Mouse (Mus musculus): ENCODE results near the gene Emilin2. TPM values are rescaled to one million over a fixed set of nuclear protein-coding genes. Genes with fewer than 3 reads are reported as not detected.
A peak's percentile ranks its signal among the peaks of the same experiment; 100 is the strongest.

Emilin2 gene
- polyA plus RNA-seq, 2 experiments, result 17.3 to 24.1 TPM

DNA sequence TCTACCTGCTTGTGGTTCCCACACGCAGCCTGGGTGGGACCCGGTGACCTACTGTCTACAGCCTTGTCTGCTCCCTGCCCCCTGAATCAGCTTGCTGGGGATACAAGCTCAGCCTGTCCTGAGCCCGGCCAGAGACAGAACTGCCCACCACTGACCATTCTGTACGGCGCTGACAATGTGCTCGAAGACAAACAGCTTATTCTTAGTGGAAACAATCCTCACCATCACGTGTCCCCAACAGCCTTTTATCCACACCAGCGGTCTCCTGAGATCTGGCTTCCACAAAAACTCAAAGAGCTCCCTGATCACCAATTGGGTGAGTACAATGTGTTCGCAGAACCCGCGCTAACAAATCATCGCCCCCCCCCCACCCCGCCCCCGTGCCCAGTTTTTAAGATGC is 2.6 kb downstream of the Emilin2 start:
- Histone ChIP-seq H3K27ac (no peak overlapping the region), H3K4me3 (ENCODE audit: insufficient read depth in 1 of 2, low read depth in 2 of 2, low read length in 2 of 2) (no peak overlapping the region), H3K4me2 (ENCODE audit: low read depth) (peak overlapping the region; percentile 100), H3K9me3 (ENCODE audit: control insufficient read depth, low read length) (no peaks in the 10 kb centered on the region), H3K4me1 (replicated peaks; ENCODE audit: control insufficient read depth in 2 of 2, insufficient read depth in 2 of 2, low read length in 1 of 2) (peaks cover 10 to 17% of the 10 kb centered on the region in 2 experiments), H3K36me3 (replicated peaks; ENCODE audit: control insufficient read depth, insufficient read depth, low read depth) (no peaks in the 10 kb centered on the region; the same call in 1 of the 2 replicates), H3K9ac (replicated peaks) (peak overlapping the region; percentile 13; the same call in 1 of the 2 replicates), H3K27me3 (ENCODE audit: control insufficient read depth, insufficient read depth, low read length) (no peaks in the 10 kb centered on the region; the same call in 1 of the 2 replicates)
- WGBS (ENCODE audit: insufficient replicate concordance), result 59% methylated on average over 14 of the region's 14 CpGs
- TF ChIP-seq CTCF (IDR thresholded peaks at IDR 0.05; ENCODE audit: low read depth), result no peak
- no peak for TF ChIP-seq EP300 (IDR thresholded peaks at IDR 0.05; ENCODE audit: low read depth)
- ATAC-seq (ENCODE audit: insufficient read depth) (no peak), DNase-seq (ENCODE audit: low read depth in 3 of 3, low spot score in 3 of 3) (no peak)

DNA sequence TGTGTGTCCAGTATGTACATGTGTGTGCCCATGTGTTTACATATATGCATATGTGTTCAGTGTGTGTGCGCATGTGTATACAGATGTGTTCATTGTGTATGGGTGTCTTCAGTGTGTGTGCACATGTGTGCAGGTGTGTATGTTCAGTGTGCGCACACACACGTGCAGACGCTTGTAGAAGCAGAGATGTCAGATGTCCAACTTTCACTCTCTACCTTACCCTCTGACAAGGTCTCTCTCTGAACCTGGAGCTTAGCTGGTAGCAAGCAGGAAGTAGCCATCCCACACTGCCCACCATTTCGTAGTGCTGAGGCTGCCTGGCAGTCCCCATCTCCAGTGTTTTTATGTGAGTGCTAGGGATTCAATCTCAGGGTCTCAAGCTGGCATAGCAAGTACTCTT is 3.5 kb downstream of the Emilin2 start:
- TF ChIP-seq CTCF (IDR thresholded peaks at IDR 0.05; ENCODE audit: low read depth) (no peak), EP300 (IDR thresholded peaks at IDR 0.05; ENCODE audit: low read depth) (no peak)
- Histone ChIP-seq H3K9ac (replicated peaks) (no peak overlapping the region), H3K4me1 (replicated peaks; ENCODE audit: control insufficient read depth in 2 of 2, insufficient read depth in 2 of 2, low read length in 1 of 2) (peaks cover 10 to 17% of the 10 kb centered on the region in 2 experiments), H3K4me2 (ENCODE audit: low read depth) (no peak overlapping the region), H3K27ac (no peak overlapping the region), H3K4me3 (ENCODE audit: insufficient read depth in 1 of 2, low read depth in 2 of 2, low read length in 2 of 2) (no peak overlapping the region), H3K36me3 (replicated peaks; ENCODE audit: control insufficient read depth, insufficient read depth, low read depth) (no peaks in the 10 kb centered on the region; the same call in 1 of the 2 replicates), H3K27me3 (ENCODE audit: control insufficient read depth, insufficient read depth, low read length) (no peaks in the 10 kb centered on the region; the same call in 1 of the 2 replicates), H3K9me3 (ENCODE audit: control insufficient read depth, low read length) (no peaks in the 10 kb centered on the region)
- no peak for DNase-seq (ENCODE audit: low read depth in 3 of 3, low spot score in 3 of 3)
- WGBS (ENCODE audit: insufficient replicate concordance), result 89% methylated on average over 5 of the region's 5 CpGs
- no peak for ATAC-seq (ENCODE audit: insufficient read depth)

DNA sequence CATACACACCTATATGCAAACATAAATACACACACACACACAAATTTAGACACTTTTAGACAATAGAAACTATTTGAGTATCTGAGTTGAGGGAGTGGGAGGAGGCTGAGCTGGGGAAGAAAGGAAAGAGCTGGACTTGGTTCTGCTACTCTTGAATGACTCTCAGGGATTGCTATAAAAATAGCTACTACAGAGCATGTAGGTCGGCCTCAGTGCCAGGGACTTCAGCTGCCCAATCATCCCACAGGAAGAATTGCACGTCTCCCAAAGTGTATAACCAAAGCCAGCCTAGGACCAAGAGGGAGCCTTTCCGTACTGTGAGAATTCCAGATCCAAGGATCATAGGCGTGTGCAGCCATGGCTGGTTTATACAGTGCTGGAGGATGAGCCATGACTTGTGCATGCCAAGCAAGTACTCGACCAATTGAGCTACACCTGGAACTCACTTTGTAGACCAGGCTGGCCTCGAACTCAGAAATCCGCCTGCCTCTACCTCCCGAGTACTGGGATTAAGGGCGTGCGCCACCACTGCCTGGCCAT is 4.5 kb downstream of the Emilin2 start:
- H3K4me3 ChIP-seq (ENCODE audit: insufficient read depth in 1 of 2, low read depth in 2 of 2, low read length in 2 of 2), result no peak overlapping the region
- ATAC-seq (ENCODE audit: insufficient read depth) (no peak), DNase-seq (ENCODE audit: low read depth in 3 of 3, low spot score in 3 of 3) (no peak)
- H3K36me3 ChIP-seq (replicated peaks; ENCODE audit: control insufficient read depth, insufficient read depth, low read depth), result no peaks in the 10 kb centered on the region; the same call in 1 of the 2 replicates
- H3K9ac ChIP-seq (replicated peaks), result no peak overlapping the region
- H3K4me2 ChIP-seq (ENCODE audit: low read depth), result no peak overlapping the region
- no peak overlapping the region for H3K27ac ChIP-seq
- no peaks in the 10 kb centered on the region for H3K9me3 ChIP-seq (ENCODE audit: control insufficient read depth, low read length)
- TF ChIP-seq EP300 (IDR thresholded peaks at IDR 0.05; ENCODE audit: low read depth), result no peak
- no peak for TF ChIP-seq CTCF (IDR thresholded peaks at IDR 0.05; ENCODE audit: low read depth)
- H3K4me1 ChIP-seq (replicated peaks; ENCODE audit: control insufficient read depth in 2 of 2, insufficient read depth in 2 of 2, low read length in 1 of 2), result peaks cover 10 to 17% of the 10 kb centered on the region in 2 experiments
- H3K27me3 ChIP-seq (ENCODE audit: control insufficient read depth, insufficient read depth, low read length), result no peaks in the 10 kb centered on the region; the same call in 1 of the 2 replicates
- 82% methylated on average over 10 of the region's 10 CpGs for WGBS (ENCODE audit: insufficient replicate concordance)

DNA sequence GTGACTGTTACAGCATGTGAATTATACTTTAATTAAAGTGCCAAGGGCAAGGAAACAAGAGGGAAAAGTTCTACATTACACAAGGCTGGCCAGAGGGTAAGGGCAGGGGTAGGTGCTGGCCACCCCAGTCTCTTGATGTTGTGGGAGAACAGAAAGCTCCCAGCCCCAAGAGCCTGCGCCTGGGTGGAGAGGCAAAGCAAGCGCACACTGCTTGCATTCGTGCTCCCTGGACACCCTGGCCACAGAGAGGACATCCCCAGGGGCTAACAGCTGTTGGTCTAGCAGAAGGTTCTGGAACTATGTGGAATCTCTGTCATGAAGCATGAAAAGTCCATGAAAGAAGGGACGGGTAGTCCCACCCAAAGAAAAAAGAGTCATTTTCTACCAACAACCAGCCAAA is 5.1 kb downstream of the Emilin2 start:
- no peak overlapping the region for H3K27ac ChIP-seq
- no peak for DNase-seq (ENCODE audit: low read depth in 3 of 3, low spot score in 3 of 3)

DNA sequence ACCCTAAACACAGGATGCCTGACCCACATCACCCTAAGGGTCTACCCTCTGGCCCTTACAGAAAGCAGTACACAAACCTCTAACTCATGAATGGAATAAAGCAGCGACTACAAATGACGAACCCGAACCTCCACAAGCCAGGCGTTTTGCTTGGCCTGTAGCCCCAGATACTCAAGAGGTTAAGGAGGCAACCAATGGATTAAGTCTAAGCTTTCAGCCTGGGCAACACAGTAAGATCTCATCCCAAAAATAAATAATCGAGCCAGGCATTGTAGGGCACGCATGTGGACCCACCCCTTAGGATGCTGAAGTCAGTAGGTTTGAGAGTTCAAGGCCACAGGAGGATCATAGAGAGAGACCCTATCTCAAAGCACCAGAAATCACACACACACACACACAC is 5.7 kb downstream of the Emilin2 start:
- peaks cover 4 to 7% of the 10 kb centered on the region in 2 experiments; a peak in 3 of 4 replicates for H3K4me1 ChIP-seq (replicated peaks; ENCODE audit: control insufficient read depth in 2 of 2, insufficient read depth in 2 of 2, low read length in 1 of 2)
- no peaks in the 10 kb centered on the region; the same call in 1 of the 2 replicates for H3K27me3 ChIP-seq (ENCODE audit: control insufficient read depth, insufficient read depth, low read length)
- 82% methylated on average over 6 of the region's 6 CpGs for WGBS (ENCODE audit: insufficient replicate concordance)
- no peak for DNase-seq (ENCODE audit: low read depth in 3 of 3, low spot score in 3 of 3)
- no peak overlapping the region for H3K4me2 ChIP-seq (ENCODE audit: low read depth)
- no peak overlapping the region for H3K27ac ChIP-seq
- no peak overlapping the region for H3K9ac ChIP-seq (replicated peaks)
- no peaks in the 10 kb centered on the region for H3K9me3 ChIP-seq (ENCODE audit: control insufficient read depth, low read length)
- TF ChIP-seq EP300 (IDR thresholded peaks at IDR 0.05; ENCODE audit: low read depth) (no peak), CTCF (IDR thresholded peaks at IDR 0.05; ENCODE audit: low read depth) (no peak)
- no peak for ATAC-seq (ENCODE audit: insufficient read depth)
- no peak overlapping the region for H3K4me3 ChIP-seq (ENCODE audit: insufficient read depth in 1 of 2, low read depth in 2 of 2, low read length in 2 of 2)
- no peaks in the 10 kb centered on the region; the same call in 1 of the 2 replicates for H3K36me3 ChIP-seq (replicated peaks; ENCODE audit: control insufficient read depth, insufficient read depth, low read depth)

More for the DNA sequence above, 5.1 kb downstream of the Emilin2 start:
- Histone ChIP-seq H3K36me3 (replicated peaks; ENCODE audit: control insufficient read depth, insufficient read depth, low read depth) (no peaks in the 10 kb centered on the region; the same call in 1 of the 2 replicates), H3K27me3 (ENCODE audit: control insufficient read depth, insufficient read depth, low read length) (no peaks in the 10 kb centered on the region; the same call in 1 of the 2 replicates), H3K9ac (replicated peaks) (no peak overlapping the region), H3K4me1 (replicated peaks; ENCODE audit: control insufficient read depth in 2 of 2, insufficient read depth in 2 of 2, low read length in 1 of 2) (peaks cover 10 to 13% of the 10 kb centered on the region in 2 experiments), H3K4me3 (ENCODE audit: insufficient read depth in 1 of 2, low read depth in 2 of 2, low read length in 2 of 2) (no peak overlapping the region), H3K9me3 (ENCODE audit: control insufficient read depth, low read length) (no peaks in the 10 kb centered on the region), H3K4me2 (ENCODE audit: low read depth) (no peak overlapping the region)
- WGBS (ENCODE audit: insufficient replicate concordance), result 81% methylated on average over 4 of the region's 4 CpGs
- no peak for TF ChIP-seq CTCF (IDR thresholded peaks at IDR 0.05; ENCODE audit: low read depth)
- TF ChIP-seq EP300 (IDR thresholded peaks at IDR 0.05; ENCODE audit: low read depth), result no peak
- ATAC-seq (ENCODE audit: insufficient read depth), result no peak
